Mouse (Mus musculus): ENCODE measurements around the gene Gfer.
"Not testable (repeated sequence)": the region's sequence is repeated elsewhere in the genome, so short reads cannot be mapped to it uniquely, and the experiment has no call there.

DNA sequence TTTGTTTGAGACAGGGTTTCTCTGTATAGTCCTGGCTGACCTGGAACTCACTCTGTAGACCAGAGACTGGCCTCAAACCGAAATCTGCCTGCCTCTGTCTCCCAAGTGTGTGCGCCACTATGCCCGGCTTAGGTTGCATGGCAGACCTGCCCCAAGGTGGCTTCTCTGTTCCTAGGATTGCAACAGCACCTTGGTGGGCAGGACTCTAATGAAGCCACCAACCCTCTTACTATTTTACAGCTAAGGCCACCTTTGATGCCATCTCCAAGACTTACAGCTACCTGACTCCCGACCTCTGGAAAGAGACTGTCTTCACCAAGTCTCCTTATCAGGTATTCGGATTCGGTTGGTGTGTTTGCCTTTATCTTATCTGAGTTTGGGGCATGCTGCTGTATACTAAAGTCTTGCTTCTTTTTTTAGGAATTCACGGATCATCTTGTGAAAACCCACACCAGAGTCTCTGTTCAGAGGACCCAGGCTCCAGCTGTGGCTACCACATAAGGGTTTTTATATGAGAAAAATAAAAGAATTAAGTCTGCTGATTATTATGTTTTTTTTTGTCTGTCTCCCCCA is 25.5 kb upstream of the Gfer start:
- TF ChIP-seq CTCF (IDR thresholded peaks at IDR 0.05; ENCODE audit: borderline replicate concordance, insufficient read depth, low read depth, low read length); POLR2A (IDR thresholded peaks at IDR 0.05; ENCODE audit: borderline replicate concordance, insufficient read depth, low read length): not testable (repeated sequence)

Measured in cerebellum, adult 2 months (tissue).